Mouse (Mus musculus): Measurements from ENCODE around the gene Simc1.

Gene Simc1

GRCm38 (mm10) chr13:54589996-54590951 lies 86.7 kb downstream of the Simc1 start, which contains the start of the genes Nop16 and Higd2a:
TSS of gene Nop16 (minus strand) at chr13:54590090.
TSS of gene Higd2a (plus strand) at chr13:54590207.
- DNase-seq: peak; percentile 87

- no peak for DNase-seq
Observed at GRCm38 (mm10) chr13:54591776-54592356, 88.3 kb downstream of the Simc1 start.

GRCm38 (mm10) chr13:54593617-54594016 lies 90.0 kb downstream of the Simc1 start:
- no peak for DNase-seq

DNA sequence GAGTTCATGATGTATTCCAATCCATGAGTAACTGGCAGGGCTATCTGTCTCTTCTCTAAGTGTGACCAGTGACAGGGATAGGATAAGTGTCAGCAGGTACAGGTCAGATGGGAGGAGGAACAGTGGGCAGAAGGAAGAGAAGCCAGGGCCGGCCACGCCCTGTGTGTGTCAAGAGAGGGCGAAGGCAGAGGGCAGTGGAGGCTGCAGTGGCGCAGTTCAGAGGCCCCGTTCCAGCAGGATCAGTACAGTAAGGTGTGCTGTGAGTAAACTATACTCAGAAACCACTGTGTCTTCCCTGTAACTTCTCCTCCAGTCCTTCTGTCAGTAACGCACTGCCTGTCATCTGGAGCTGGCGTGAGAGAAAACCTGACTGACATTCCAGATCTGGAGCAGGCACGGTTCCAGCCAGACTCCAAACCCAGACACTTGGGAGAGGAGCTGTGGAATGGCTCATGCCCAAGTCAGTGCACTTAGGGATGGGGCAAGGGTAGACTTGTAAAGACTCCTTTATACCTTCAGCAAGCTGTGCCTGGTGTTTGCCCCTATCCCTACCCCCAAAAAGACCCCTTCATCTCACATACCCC lies 92.6 kb downstream of the Simc1 start:
- DNase-seq: no peak

GRCm38 (mm10) chr13:54596870-54597269 lies 93.3 kb downstream of the Simc1 start:
- no peak for DNase-seq

DNA sequence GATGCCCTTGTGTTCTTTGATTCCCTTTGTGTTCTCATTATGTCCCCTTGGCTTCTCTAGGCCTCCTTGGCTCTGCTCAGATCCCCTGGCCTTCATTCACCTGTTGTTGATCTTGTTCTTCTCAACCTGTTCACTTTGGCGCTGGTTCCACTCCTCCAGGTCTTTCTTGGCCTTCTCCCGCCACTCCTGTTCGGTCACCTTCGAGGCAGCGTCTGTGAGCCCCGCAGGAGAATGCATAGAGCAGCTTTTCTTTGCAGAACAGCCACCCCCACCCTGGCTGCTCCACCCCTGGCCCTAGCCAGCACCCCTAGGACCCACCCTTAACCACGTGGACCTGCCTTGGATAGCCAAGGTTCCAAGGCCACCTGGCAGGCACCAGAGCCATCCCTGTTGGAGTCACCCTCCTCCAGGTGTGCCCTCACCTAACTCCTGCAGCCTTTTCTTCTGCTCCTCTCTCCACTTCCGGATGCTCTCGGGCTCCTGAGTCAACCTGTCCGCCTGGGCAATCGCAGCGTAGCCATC lies 95.1 kb downstream of the Simc1 start:
- no peak for DNase-seq
